In genomic region chr3:36442426-36442825, GRCm38 (mm10) we compare ENCODE assay signal across 9 mouse cellular contexts. TPM values are rescaled to one million over a fixed set of nuclear protein-coding genes. Genes with fewer than 3 reads are reported as not detected.
A peak's percentile ranks its signal among the peaks of the same experiment; 100 is the strongest.
DNase-seq lines count a peak whose midpoint lies in the region; ATAC-seq and TF ChIP-seq lines count a peak whose summit lies in the region.
"Had no signal": no experiment of that assay in that cellular context is flagged by ENCODE, and none has a peak within 500 bp of the region (broad histone marks: within the 10 kb centered on the region; RNA-seq: fewer than 3 reads in every experiment).

No protein-coding gene starts in this region.

- whole genome bisulfite sequencing in cerebellum, adult 2 months, result 0% methylated on average over 2 of the region's 2 CpGs
- WGBS in stomach, postnatal 0 days, result 2% methylated on average over 2 of the region's 2 CpGs

- no peak overlapping the region for H3K4me3 ChIP-seq in cerebellum, adult 2 months (replicated peaks; ENCODE audit: insufficient read depth, low read depth, low read length)
- no peak overlapping the region for H3K4me3 ChIP-seq in stomach, postnatal 0 days (ENCODE audit: low read depth, low read length)
- H3K4me3 ChIP-seq: heart, embryonic 15.5 days had no signal

- DNase-seq in cerebellum, adult 2 months, result no peak
- DNase-seq in cerebellum, adult 9-11 months, result no peak
- peak; percentile 67 for DNase-seq in A20 (ENCODE audit: low read depth, low spot score)
- peak; percentile 25 for DNase-seq in c-Kit-positive CD71-positive TER-119-negative erythroid progenitor cells, embryonic 14.5 days (ENCODE audit: low read depth)
- peak; percentile 50 for DNase-seq in heart, adult 8-10 months (ENCODE audit: low spot score)
- peak; percentile 53 for DNase-seq in kidney, postnatal 14 days
- peak; percentile 73 for DNase-seq in lung, postnatal 36 days
- DNase-seq in stomach, postnatal 0 days (ENCODE audit: low spot score), result peak; percentile 44

- no peak overlapping the region for H3K27ac ChIP-seq in cerebellum, adult 2 months (ENCODE audit: insufficient read depth, low read length)
- no peak overlapping the region for H3K27ac ChIP-seq in stomach, postnatal 0 days (replicated peaks)
- H3K27ac ChIP-seq: heart, embryonic 15.5 days had no signal

- TF ChIP-seq POLR2A in cerebellum, adult 2 months (IDR thresholded peaks at IDR 0.05; ENCODE audit: borderline replicate concordance, insufficient read depth, low read length), result no peak

- no peaks in the 10 kb centered on the region for H3K4me1 ChIP-seq in cerebellum, adult 2 months (ENCODE audit: control insufficient read depth, insufficient read depth, low read length)
- H3K4me1 ChIP-seq in stomach, postnatal 0 days (replicated peaks; ENCODE audit: control insufficient read depth, insufficient read depth), result no peaks in the 10 kb centered on the region

- no peaks in the 10 kb centered on the region for H3K36me3 ChIP-seq in stomach, postnatal 0 days (ENCODE audit: control insufficient read depth, insufficient read depth, low read length)

- TF ChIP-seq EP300 in stomach, postnatal 0 days (optimal IDR thresholded peaks at IDR 0.05), result no peak

- no peaks in the 10 kb centered on the region for H3K27me3 ChIP-seq in cerebellum, adult 2 months (ENCODE audit: control insufficient read depth, insufficient read depth, low read length)
- H3K27me3 ChIP-seq in stomach, postnatal 0 days (ENCODE audit: control insufficient read depth, insufficient read depth, low read length), result no peaks in the 10 kb centered on the region
- H3K27me3 ChIP-seq: heart, embryonic 15.5 days had no signal

- H3K9ac ChIP-seq in stomach, postnatal 0 days (ENCODE audit: low read length), result no peak overlapping the region
- H3K9ac ChIP-seq: heart, embryonic 15.5 days had no signal

- peak; percentile 34 for ATAC-seq in stomach, postnatal 0 days (ENCODE audit: low FRiP score, low TSS enrichment)

- TF ChIP-seq CTCF in cerebellum, adult 2 months (IDR thresholded peaks at IDR 0.05; ENCODE audit: borderline replicate concordance, insufficient read depth, low read depth, low read length), result peak; percentile 80
- TF ChIP-seq CTCF in stomach, postnatal 0 days (IDR thresholded peaks at IDR 0.05; ENCODE audit: low read depth), result peak; percentile 85

- H3K9me3 ChIP-seq in stomach, postnatal 0 days (ENCODE audit: control insufficient read depth, low read length), result no peaks in the 10 kb centered on the region
- H3K9me3 ChIP-seq: heart, embryonic 15.5 days had no signal

- H3K4me2 ChIP-seq in stomach, postnatal 0 days (replicated peaks; ENCODE audit: low read depth), result no peak overlapping the region
- H3K4me2 ChIP-seq: heart, embryonic 15.5 days had no signal

RNA-seq across cellular contexts. Expression of gene Anxa5, which starts 33.3 kb away (rescaled TPM):
- 161 and 177 TPM in 2 replicates for polyA plus RNA-seq in cerebellum, adult 2 months (2012; rRNA removed)
- total RNA-seq in heart, adult 8-10 months (2022), result 100 to 1,000 TPM; 107 to 114 (median 108) TPM
- polyA plus RNA-seq in stomach, postnatal 0 days (2015; fragmentation: Nextera tagmentation; extraction: Ambion mirVana), result 168 and 186 TPM in 2 replicates

RNA-seq across cellular contexts. Expression of gene 1810062G17Rik, which starts 33.3 kb away (rescaled TPM):
- polyA plus RNA-seq in cerebellum, adult 2 months (2012; rRNA removed), result 0.28 and 0.40 TPM in 2 replicates
- under 1 TPM in 2 of 4 experiments, not detected in 2; 0.32 to 0.87 TPM for total RNA-seq in heart, adult 8-10 months (2022)
- polyA plus RNA-seq in stomach, postnatal 0 days (2015; fragmentation: Nextera tagmentation; extraction: Ambion mirVana), result 3.0 and 4.0 TPM in 2 replicates

Comparison
In these comparisons a context has a peak if more than half of its experiments do, and no peak if none do; other contexts are left out.
1. DNase-seq: peak in A20 (single experiment), c-Kit-positive CD71-positive TER-119-negative erythroid progenitor cells, embryonic 14.5 days (single experiment), heart, adult 8-10 months (single experiment), kidney, postnatal 14 days (single experiment), lung, postnatal 36 days (single experiment) and stomach, postnatal 0 days (single experiment); none in cerebellum, adult 2 months (0 of 2) and cerebellum, adult 9-11 months (single experiment).